Mouse (Mus musculus): ENCODE results near the gene Dmbt1. TPM values are rescaled to one million over a fixed set of nuclear protein-coding genes. Genes with fewer than 3 reads are reported as not detected.

The Dmbt1 gene
- polyA plus RNA-seq, 1 experiment from 2014 or later, result not detected

DNA sequence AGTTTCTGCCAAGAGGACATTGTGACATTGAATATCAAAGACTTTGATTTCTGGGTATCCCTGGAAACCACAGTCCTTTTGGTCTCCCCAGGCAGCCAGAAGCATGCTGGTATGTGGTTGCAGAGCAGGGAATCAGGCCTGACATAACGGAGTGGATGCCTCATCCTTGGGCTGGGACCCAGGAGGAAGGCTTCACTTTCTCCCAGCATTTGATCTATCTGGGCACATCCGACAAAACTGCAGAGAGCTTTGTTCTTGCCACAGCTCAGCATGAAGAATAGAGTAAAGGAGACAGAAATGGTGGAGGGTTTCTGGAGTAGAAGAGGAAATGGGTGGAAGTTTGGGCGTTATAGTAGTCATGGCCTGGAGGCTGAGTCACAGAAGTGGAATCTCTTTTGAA lies 101.3 kb downstream of the Dmbt1 start:
- H3K4me2 ChIP-seq, result no peak overlapping the region
- H3K27ac ChIP-seq, result no peak overlapping the region
- H3K9me3 ChIP-seq, result no peaks in the 10 kb centered on the region
- no peaks in the 10 kb centered on the region for H3K4me1 ChIP-seq
- H3K27me3 ChIP-seq, result no peaks in the 10 kb centered on the region
- no peak for ATAC-seq (ENCODE audit: borderline replicate concordance, extremely low read depth, low FRiP score, low TSS enrichment)
- H3K36me3 ChIP-seq, result no peaks in the 10 kb centered on the region
- WGBS, result 66% methylated on average over 3 of the region's 3 CpGs
- H3K4me3 ChIP-seq, result no peak overlapping the region
- no peak overlapping the region for H3K9ac ChIP-seq

DNA sequence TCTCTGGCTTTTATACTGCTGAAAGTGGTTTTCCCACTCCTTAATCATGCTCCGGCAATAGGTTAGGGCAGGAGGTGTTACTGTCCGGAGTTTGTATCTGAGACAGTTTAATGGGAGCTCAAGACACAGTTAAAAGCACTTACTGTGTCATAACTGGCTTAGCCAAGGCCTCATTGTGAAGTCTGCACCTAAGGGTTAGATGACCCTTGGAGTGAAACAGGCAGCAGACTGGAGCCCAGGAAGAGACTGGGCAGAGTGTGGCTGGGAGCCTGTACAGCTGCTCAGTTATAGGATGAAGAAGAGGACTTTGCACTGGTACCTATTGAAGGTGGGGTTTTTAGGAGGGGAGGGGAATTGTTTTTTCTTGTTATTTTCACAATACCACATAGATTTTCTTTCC lies 114.4 kb downstream of the Dmbt1 start, which contains the start of gene 4933402N03Rik:
4933402N03Rik (minus strand) TSS at position 101 of the 400 bp plus-strand sequence.
- Histone ChIP-seq H3K4me1 (no peaks in the 10 kb centered on the region), H3K4me2 (no peak within 1 kb of the TSS), H3K36me3 (no peaks in the 10 kb centered on the region), H3K4me3 (no peak within 1 kb of the TSS), H3K9me3 (no peaks in the 10 kb centered on the region), H3K27ac (no peak within 1 kb of the TSS), H3K9ac (no peak within 1 kb of the TSS), H3K27me3 (no peaks in the 10 kb centered on the region)
- ATAC-seq (ENCODE audit: borderline replicate concordance, extremely low read depth, low FRiP score, low TSS enrichment), result no peak
- WGBS, result 75% methylated on average over 2 of the region's 2 CpGs

DNA sequence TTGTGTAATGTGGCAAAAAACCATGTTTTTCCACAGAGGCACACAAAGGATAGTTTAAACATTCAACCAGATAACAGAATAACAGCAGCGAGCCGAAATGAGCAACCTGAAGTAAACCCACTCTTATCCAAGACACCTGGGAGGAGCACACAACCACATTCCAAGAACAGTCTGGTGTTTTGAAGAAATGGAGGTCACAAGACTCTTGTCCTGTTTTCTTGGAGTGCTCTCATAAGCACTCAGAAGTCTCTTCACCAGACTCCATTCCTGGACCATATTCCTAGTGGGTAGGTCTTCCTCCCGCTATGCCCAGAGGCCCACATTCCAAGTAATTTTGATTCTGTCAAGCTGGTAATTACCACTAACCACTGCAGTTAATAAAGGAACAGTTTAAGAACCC lies 118.3 kb downstream of the Dmbt1 start:
- WGBS, result 52% methylated on average over 3 of the region's 3 CpGs
- Histone ChIP-seq H3K27ac (no peak overlapping the region), H3K4me1 (no peaks in the 10 kb centered on the region), H3K9ac (no peak overlapping the region), H3K27me3 (no peaks in the 10 kb centered on the region), H3K4me2 (no peak overlapping the region), H3K4me3 (no peak overlapping the region), H3K9me3 (no peaks in the 10 kb centered on the region), H3K36me3 (no peaks in the 10 kb centered on the region)
- no peak for ATAC-seq (ENCODE audit: borderline replicate concordance, extremely low read depth, low FRiP score, low TSS enrichment)

DNA sequence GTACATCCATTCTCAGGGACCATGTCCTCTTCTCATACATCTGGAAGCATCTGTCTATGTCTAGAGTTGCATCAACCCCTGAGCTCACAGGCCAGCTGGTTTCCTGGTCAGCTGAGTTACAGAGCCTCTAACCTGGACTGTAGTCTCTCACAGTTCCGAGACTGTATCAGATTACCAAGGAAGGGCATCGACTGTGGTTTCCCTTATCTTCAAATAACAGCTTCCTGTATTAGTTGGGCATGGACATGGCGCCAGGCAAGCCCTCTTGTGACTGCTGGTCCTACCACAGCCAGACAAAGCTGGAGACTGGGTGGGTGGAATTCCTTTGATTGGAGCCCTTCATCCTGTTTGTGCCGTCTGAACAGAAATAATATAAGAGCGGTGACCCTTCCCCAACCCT lies 121.2 kb downstream of the Dmbt1 start:
- ATAC-seq (ENCODE audit: borderline replicate concordance, extremely low read depth, low FRiP score, low TSS enrichment), result no peak
- Histone ChIP-seq H3K9ac (no peak overlapping the region), H3K4me1 (no peaks in the 10 kb centered on the region), H3K4me2 (no peak overlapping the region), H3K27me3 (no peaks in the 10 kb centered on the region), H3K36me3 (no peaks in the 10 kb centered on the region), H3K4me3 (no peak overlapping the region), H3K9me3 (no peaks in the 10 kb centered on the region), H3K27ac (no peak overlapping the region)
- 65% methylated on average over 5 of the region's 5 CpGs for WGBS

DNA sequence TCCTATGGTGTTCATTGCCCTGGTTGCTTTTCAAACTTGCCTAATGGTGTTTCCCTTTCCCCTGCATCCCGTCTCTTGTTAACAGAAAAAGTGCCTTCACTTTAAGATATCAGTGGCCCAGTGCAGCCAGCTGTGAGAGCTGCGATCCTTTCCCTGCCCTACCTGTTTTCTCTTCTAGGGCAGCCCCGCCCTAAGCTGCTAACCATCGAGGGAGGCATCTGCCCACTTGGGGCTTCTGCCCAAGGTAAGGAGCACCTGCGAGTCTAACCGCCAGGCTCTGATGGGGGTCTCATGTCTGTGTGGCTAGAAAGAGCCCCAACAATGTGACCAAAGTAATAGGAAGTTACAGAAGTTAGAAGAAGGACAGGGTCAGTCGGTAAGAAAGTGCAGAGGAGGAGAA lies 130.4 kb downstream of the Dmbt1 start:
- Histone ChIP-seq H3K9me3 (no peaks in the 10 kb centered on the region), H3K4me1 (no peaks in the 10 kb centered on the region), H3K9ac (no peak overlapping the region), H3K4me2 (no peak overlapping the region), H3K4me3 (no peak overlapping the region), H3K27ac (no peak overlapping the region), H3K36me3 (no peaks in the 10 kb centered on the region), H3K27me3 (no peaks in the 10 kb centered on the region)
- no peak for ATAC-seq (ENCODE audit: borderline replicate concordance, extremely low read depth, low FRiP score, low TSS enrichment)
- 54% methylated on average over 7 of the region's 7 CpGs for WGBS

DNA sequence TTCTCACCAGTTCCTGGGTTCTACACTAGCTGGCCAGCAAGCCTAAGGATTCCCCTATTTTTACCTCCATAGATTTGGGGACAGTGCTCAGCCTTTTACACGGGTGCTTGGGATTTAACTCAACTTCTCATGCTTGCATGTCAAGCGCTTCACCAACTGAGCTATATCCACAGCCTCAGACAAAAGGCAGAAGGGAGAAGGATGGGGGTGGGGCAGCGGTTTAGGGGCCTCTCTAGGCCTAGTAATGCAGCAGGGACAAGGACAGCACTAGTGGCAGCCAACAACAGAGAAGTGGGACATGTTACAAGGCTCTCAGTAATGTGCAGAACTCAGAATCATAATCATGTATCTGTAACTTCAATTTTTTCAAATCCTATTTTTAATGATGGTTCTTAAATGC lies 135.9 kb downstream of the Dmbt1 start:
- H3K4me3 ChIP-seq, result no peak overlapping the region
- H3K27ac ChIP-seq, result no peak overlapping the region
- no peaks in the 10 kb centered on the region for H3K27me3 ChIP-seq
- H3K9me3 ChIP-seq, result no peaks in the 10 kb centered on the region
- no peak for ATAC-seq (ENCODE audit: borderline replicate concordance, extremely low read depth, low FRiP score, low TSS enrichment)
- WGBS, result 69% methylated on average over 3 of the region's 3 CpGs
- H3K9ac ChIP-seq, result no peak overlapping the region
- H3K4me2 ChIP-seq, result no peak overlapping the region
- no peaks in the 10 kb centered on the region for H3K36me3 ChIP-seq
- H3K4me1 ChIP-seq, result no peaks in the 10 kb centered on the region

DNA sequence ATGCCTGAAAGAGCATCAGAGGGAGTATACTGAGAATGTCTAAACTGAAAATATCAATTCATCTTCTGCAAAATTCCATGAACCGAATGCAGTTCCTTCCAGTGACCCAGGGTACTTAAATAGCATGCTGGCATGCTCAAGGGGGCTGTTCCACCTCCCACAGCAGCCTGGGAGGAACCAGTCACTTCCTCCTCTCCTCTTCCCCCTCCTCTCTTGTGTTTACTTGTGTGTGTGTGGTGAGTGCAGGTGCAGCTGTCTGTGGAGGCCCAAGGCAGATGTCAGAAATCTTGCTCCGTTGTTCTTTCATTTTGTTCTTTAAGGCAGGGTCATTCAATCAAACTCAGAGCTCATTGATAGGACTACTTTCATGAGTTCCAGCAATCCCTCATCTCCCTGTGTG lies 137.2 kb downstream of the Dmbt1 start:
- Histone ChIP-seq H3K27me3 (no peaks in the 10 kb centered on the region), H3K4me2 (no peak overlapping the region), H3K36me3 (no peaks in the 10 kb centered on the region), H3K4me1 (no peaks in the 10 kb centered on the region), H3K9me3 (no peaks in the 10 kb centered on the region), H3K4me3 (no peak overlapping the region), H3K27ac (no peak overlapping the region), H3K9ac (no peak overlapping the region)
- ATAC-seq (ENCODE audit: borderline replicate concordance, extremely low read depth, low FRiP score, low TSS enrichment), result no peak
- whole genome bisulfite sequencing, result 13% methylated on average over 2 of the region's 2 CpGs

Other genes starting within 250 kb of the Dmbt1 start
- 59.7 and 61.4 TPM in 2 replicates for gene Plekha1, start 166.3 kb upstream of the Dmbt1 start, polyA plus RNA-seq (2015; fragmentation: Nextera tagmentation; extraction: Ambion mirVana)
- gene Htra1, start 95.9 kb upstream of the Dmbt1 start, polyA plus RNA-seq (2015; fragmentation: Nextera tagmentation; extraction: Ambion mirVana), result 58.0 and 59.7 TPM in 2 replicates
- not detected in 2 replicates for gene 4933402N03Rik, start 114.3 kb downstream of the Dmbt1 start, polyA plus RNA-seq (2015; fragmentation: Nextera tagmentation; extraction: Ambion mirVana)
- not detected in 2 replicates for gene 5430419D17Rik, start 142.3 kb downstream of the Dmbt1 start, polyA plus RNA-seq (2015; fragmentation: Nextera tagmentation; extraction: Ambion mirVana)